Mouse (Mus musculus): ENCODE results near the gene Lcn11.

- TF ChIP-seq CTCF (IDR thresholded peaks at IDR 0.05; ENCODE audit: low read depth, low read length) (no peak), GATA1 (IDR thresholded peaks at IDR 0.05; ENCODE audit: borderline replicate concordance, low read length) (no peak)
Observed at GRCm38 (mm10) chr2:25776717-25777116, at the start of gene Lcn11.

Measured in G1E (cell line).